Comparison of ENCODE assay signal across 23 mouse cellular contexts in the genomic region with DNA sequence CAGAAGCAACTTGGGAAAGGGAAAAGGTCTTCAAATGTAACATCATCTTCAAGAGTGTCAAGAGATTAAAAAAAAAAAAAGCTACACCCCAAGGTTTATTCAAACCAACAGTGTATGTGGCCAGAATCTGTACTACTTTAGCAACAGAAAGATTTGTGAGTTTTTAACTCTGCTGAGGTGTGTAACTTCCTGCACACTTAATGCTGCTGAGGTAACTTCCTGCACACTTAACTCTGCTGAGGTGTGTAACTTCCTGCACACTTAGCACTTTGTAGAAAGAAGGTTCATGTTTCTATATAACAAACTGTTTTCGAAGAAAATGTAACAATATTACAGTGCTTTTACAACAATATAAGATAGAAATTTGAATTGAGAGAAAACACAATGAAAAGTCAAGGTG.
"Had no signal": no experiment of that assay in that cellular context is flagged by ENCODE, and none has a peak within 500 bp of the region (broad histone marks: within the 10 kb centered on the region; RNA-seq: fewer than 3 reads in every experiment).

No protein-coding gene starts in this region.

- ATAC-seq: hindbrain, postnatal 0 days; intestine, embryonic 15.5 days; intestine, postnatal 0 days; liver, embryonic 12.5 days had no signal

- DNase-seq: gastrocnemius, postnatal 14 days; gastrocnemius, postnatal 36 days; heart, adult 2 months; heart, postnatal 10 days; heart, postnatal 36 days; kidney, adult 18-20 months; kidney, adult 9 months; kidney, postnatal 14 days; kidney, postnatal 36 days; layer of hippocampus, adult 9-11 months; layer of hippocampus, postnatal 36 days; left cerebral cortex, postnatal 4 days had no signal

- H3K27ac ChIP-seq: heart, adult 2 months; hindbrain, embryonic 13.5 days; hindbrain, embryonic 15.5 days; hindbrain, postnatal 0 days; intestine, embryonic 15.5 days; kidney, embryonic 15.5 days; kidney, postnatal 0 days; limb, embryonic 13.5 days; limb, embryonic 15.5 days; liver, embryonic 12.5 days had no signal

- H3K4me2 ChIP-seq: heart, embryonic 11.5 days; hindbrain, embryonic 13.5 days; hindbrain, embryonic 15.5 days; intestine, embryonic 15.5 days; kidney, embryonic 15.5 days; limb, embryonic 13.5 days; limb, embryonic 15.5 days; liver, embryonic 12.5 days had no signal

- H3K9ac ChIP-seq: hindbrain, embryonic 13.5 days; hindbrain, embryonic 15.5 days; intestine, embryonic 15.5 days; kidney, embryonic 15.5 days; limb, embryonic 13.5 days; limb, embryonic 15.5 days; liver, embryonic 12.5 days had no signal

- H3K4me3 ChIP-seq: heart, adult 2 months; hindbrain, embryonic 13.5 days; hindbrain, embryonic 15.5 days; intestine, embryonic 15.5 days; kidney, embryonic 15.5 days; limb, embryonic 13.5 days; limb, embryonic 15.5 days; liver, embryonic 12.5 days had no signal

- H3K27me3 ChIP-seq: hindbrain, embryonic 13.5 days; hindbrain, embryonic 15.5 days; intestine, embryonic 15.5 days; kidney, embryonic 15.5 days; limb, embryonic 13.5 days; limb, embryonic 15.5 days; liver, embryonic 12.5 days had no signal

- H3K9me3 ChIP-seq: hindbrain, embryonic 13.5 days; hindbrain, embryonic 15.5 days; intestine, embryonic 15.5 days; kidney, embryonic 15.5 days; limb, embryonic 13.5 days; limb, embryonic 15.5 days; liver, embryonic 12.5 days had no signal

- H3K36me3 ChIP-seq: hindbrain, embryonic 13.5 days; hindbrain, embryonic 15.5 days; intestine, embryonic 15.5 days; kidney, embryonic 15.5 days; limb, embryonic 13.5 days; limb, embryonic 15.5 days; liver, embryonic 12.5 days had no signal

- H3K4me1 ChIP-seq: hindbrain, embryonic 13.5 days; hindbrain, embryonic 15.5 days; intestine, embryonic 15.5 days; kidney, embryonic 15.5 days; limb, embryonic 13.5 days; limb, embryonic 15.5 days; liver, embryonic 12.5 days had no signal
